Mouse (Mus musculus): ENCODE data around the gene Cfd. TPM values are rescaled to one million over a fixed set of nuclear protein-coding genes. Genes with fewer than 3 reads are reported as not detected.

Gene Cfd
- total and polyA plus RNA-seq, 2 experiments from 2014 or later: not detected

DNA sequence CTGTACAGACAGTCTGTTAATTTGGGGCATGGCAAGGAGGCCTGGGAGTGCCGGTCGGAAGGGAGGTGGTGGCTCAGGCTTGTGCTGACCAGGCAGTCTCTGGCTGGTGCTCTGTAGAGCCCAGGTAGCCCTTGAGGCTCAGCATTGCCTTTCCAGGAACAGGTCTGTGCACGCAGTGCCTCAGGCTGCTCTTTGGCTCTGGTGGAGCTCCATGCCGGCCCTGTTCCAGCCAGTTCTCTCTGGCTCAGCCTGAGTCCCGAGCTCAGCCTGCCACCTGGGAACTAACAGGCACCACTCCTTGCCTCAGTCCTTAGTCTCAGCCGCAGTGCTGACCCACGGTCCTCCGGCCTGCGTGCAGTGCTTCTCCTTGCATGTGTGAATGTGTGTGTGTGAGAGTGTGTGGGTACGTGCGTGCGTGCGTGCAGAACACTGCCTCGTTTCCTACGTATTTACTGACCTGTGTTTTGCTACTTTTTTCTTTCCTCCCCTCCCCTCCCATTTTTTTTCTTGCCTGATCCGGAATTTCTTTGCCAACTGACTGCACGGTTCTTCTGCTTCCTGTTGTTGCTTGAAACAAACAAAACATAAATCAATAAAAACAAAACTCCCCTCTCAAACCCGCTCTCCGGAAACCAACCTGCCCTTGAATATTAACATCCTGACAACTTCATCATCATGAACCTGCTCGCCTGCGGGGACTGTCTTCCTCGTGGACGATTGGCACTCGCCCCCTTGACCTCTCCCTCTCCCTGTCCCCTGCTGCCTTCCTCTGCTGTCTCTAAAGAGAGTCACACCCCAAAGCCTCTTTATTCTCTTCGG lies 29.2 kb upstream of the Cfd start:
- no peak for DNase-seq
- H3K4me2 ChIP-seq (ENCODE audit: low read depth): no peak overlapping the region
- WGBS: 72% methylated on average over 25 of the region's 25 CpGs
- peaks cover 22% of the 10 kb centered on the region for H3K4me1 ChIP-seq (ENCODE audit: insufficient read depth)
- H3K36me3 ChIP-seq (ENCODE audit: insufficient read depth): peaks cover 80% of the 10 kb centered on the region
- no peak for ATAC-seq
- no peaks in the 10 kb centered on the region for H3K9me3 ChIP-seq (ENCODE audit: low read length)
- H3K9ac ChIP-seq: no peak overlapping the region
- no peaks in the 10 kb centered on the region for H3K27me3 ChIP-seq (ENCODE audit: insufficient read depth, low read length)
- no peak overlapping the region for H3K27ac ChIP-seq (ENCODE audit: low read depth, low read length)
- H3K4me3 ChIP-seq (ENCODE audit: low read depth, low read length): no peak overlapping the region
- TF ChIP-seq CTCF (IDR thresholded peaks at IDR 0.05; ENCODE audit: low read depth): no peak

DNA sequence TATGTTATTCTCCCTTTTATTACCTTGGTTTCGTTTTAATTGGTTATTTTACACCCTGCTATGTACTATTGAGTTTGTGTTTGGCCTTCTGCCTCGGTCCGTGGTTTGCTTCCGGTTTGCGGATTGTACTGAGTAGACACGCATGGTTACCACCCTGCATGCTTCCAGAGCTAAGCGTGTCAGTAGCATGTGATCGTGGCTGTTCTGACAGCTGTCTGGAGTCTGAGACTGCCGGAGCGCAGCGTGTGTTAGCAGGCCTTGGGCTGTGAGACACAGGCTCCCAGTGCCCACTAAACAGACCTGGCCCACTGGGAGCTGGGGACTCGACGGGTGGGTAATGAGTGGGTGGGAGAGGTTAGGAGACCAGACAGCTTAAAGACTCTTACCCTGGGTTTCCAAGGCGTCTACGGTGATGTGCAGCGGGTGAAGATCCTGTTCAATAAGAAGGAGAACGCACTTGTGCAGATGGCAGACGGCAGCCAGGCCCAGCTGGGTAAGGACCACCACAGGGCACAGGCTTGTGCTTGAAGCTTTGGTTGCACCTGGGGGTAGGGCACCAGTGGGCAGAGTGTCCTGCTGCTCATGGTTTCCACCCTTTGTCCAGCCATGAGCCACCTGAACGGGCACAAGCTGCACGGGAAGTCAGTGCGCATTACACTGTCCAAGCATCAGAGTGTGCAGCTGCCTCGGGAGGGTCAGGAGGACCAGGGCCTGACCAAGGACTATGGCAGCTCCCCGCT lies 28.4 kb upstream of the Cfd start:
- no peaks in the 10 kb centered on the region for H3K27me3 ChIP-seq (ENCODE audit: insufficient read depth, low read length)

DNA sequence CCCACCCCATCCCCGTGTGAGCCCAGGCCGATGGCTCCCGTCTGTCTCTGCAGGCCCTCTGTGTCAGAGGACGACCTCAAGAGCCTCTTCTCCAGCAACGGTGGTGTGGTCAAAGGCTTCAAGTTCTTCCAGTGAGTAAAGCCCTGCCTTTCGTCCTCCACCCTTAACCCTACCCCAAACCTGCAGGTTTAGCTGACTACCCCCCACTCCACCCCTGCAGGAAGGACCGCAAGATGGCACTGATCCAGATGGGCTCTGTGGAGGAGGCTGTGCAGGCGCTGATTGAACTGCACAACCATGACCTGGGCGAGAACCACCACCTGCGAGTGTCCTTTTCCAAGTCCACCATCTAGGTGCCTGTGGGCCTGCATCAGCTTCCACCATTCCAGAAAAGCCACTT lies 27.7 kb upstream of the Cfd start:
- WGBS: 69% methylated on average over 10 of the region's 10 CpGs
- H3K27ac ChIP-seq (ENCODE audit: low read depth, low read length): no peak overlapping the region

More for the DNA sequence above, 28.4 kb upstream of the Cfd start:
- Histone ChIP-seq H3K4me2 (ENCODE audit: low read depth) (no peak overlapping the region), H3K9me3 (ENCODE audit: low read length) (no peaks in the 10 kb centered on the region), H3K27ac (ENCODE audit: low read depth, low read length) (no peak overlapping the region), H3K36me3 (ENCODE audit: insufficient read depth) (peaks cover 84% of the 10 kb centered on the region), H3K4me1 (ENCODE audit: insufficient read depth) (peaks cover 15% of the 10 kb centered on the region), H3K9ac (no peak overlapping the region), H3K4me3 (ENCODE audit: low read depth, low read length) (no peak overlapping the region)
- TF ChIP-seq CTCF (IDR thresholded peaks at IDR 0.05; ENCODE audit: low read depth): no peak
- WGBS: 81% methylated on average over 23 of the region's 23 CpGs
- DNase-seq (no peak), ATAC-seq (no peak)

DNA sequence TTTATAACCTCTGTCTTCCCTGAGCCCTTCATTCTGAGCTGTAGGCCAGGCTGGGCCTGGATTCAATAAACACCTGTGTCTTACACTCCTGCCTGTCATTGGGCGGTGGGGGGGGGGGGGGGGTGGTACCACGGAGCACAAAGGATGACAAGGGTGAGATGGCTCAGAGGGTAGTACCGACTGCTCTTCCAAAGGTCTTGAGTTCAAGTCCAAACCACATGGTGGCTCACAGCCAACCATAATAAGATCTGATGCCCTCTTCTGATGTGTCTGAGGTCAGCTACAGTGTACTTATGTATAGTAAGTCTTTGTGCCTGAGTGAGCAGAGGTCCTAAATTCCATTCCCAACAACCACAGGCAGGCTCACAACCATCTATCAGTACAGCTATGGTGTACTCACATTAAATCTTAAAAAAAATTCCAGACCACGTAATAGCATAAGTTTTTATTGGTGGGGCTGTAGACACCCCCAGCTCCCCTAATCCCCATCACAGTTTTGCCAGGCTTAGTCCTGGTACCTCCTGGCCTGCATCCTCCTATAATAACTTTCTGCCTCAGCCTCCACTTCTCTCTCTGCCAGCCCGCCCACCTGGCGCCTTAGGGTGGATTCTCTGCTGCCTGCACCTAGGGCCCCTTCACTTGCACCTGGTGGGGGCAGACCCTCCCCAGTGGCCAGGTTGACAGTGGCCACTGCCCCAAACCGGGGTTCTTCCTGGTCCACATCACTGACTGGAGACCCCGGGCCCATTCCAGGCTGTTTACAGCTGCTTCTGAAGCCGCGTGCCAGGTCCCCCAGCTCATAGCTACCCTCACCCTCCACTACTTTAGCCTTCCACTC lies 26.1 kb upstream of the Cfd start:
- TF ChIP-seq CTCF (IDR thresholded peaks at IDR 0.05; ENCODE audit: low read depth): no peak
- peak overlapping the region; percentile 47 for H3K27ac ChIP-seq (ENCODE audit: low read depth, low read length)
- DNase-seq (no peak), ATAC-seq (peak; percentile 18; the same call in 1 of the 2 replicates)
- H3K4me1 ChIP-seq (ENCODE audit: insufficient read depth): no peaks in the 10 kb centered on the region
- no peak overlapping the region for H3K4me2 ChIP-seq (ENCODE audit: low read depth)
- H3K27me3 ChIP-seq (ENCODE audit: insufficient read depth, low read length): no peaks in the 10 kb centered on the region
- no peaks in the 10 kb centered on the region for H3K9me3 ChIP-seq (ENCODE audit: low read length)
- H3K36me3 ChIP-seq (ENCODE audit: insufficient read depth): peaks cover 82% of the 10 kb centered on the region
- no peak overlapping the region for H3K4me3 ChIP-seq (ENCODE audit: low read depth, low read length)
- H3K9ac ChIP-seq: no peak overlapping the region
- 50% methylated on average over 10 of the region's 10 CpGs for WGBS

More for the DNA sequence above, 27.7 kb upstream of the Cfd start:
- no peak overlapping the region for H3K9ac ChIP-seq
- H3K27me3 ChIP-seq (ENCODE audit: insufficient read depth, low read length): no peaks in the 10 kb centered on the region
- TF ChIP-seq CTCF (IDR thresholded peaks at IDR 0.05; ENCODE audit: low read depth): no peak
- H3K4me3 ChIP-seq (ENCODE audit: low read depth, low read length): no peak overlapping the region
- peaks cover 87% of the 10 kb centered on the region for H3K36me3 ChIP-seq (ENCODE audit: insufficient read depth)
- H3K4me1 ChIP-seq (ENCODE audit: insufficient read depth): peaks cover 8% of the 10 kb centered on the region
- no peak for DNase-seq
- no peak for ATAC-seq
- no peaks in the 10 kb centered on the region for H3K9me3 ChIP-seq (ENCODE audit: low read length)
- no peak overlapping the region for H3K4me2 ChIP-seq (ENCODE audit: low read depth)

DNA sequence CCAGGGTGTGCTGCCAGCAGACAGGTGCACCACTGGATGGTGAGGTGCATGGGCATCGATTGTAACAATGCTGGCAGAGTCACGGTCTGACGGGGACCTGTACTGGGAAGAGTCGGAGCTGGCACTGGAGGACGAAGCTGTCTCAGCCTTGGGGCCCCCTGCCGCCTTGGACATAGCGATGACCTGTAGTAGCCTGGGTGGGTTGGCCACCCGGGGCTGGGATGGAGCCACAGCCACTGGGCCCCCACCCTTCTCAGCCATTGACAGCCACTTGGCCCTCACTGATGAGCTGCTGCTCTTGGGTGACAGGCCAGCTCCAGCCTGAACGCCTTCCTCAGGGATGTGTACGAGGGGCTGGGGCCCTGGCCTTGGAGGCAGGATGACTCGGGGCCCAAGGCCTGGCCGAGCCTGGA lies 25.5 kb upstream of the Cfd start:
- WGBS: 61% methylated on average over 12 of the region's 12 CpGs
- H3K4me3 ChIP-seq (ENCODE audit: low read depth, low read length): no peak overlapping the region
- peak overlapping the region; percentile 28; the same call in 1 of the 2 replicates for H3K9ac ChIP-seq
- no peak overlapping the region for H3K4me2 ChIP-seq (ENCODE audit: low read depth)
- no peak for TF ChIP-seq CTCF (IDR thresholded peaks at IDR 0.05; ENCODE audit: low read depth)
- H3K9me3 ChIP-seq (ENCODE audit: low read length): no peaks in the 10 kb centered on the region
- ATAC-seq (peak; percentile 10; the same call in 1 of the 2 replicates), DNase-seq (no peak)
- H3K27me3 ChIP-seq (ENCODE audit: insufficient read depth, low read length): no peaks in the 10 kb centered on the region
- H3K36me3 ChIP-seq (ENCODE audit: insufficient read depth): peaks cover 82% of the 10 kb centered on the region
- H3K4me1 ChIP-seq (ENCODE audit: insufficient read depth): no peaks in the 10 kb centered on the region
- peak overlapping the region; percentile 47 for H3K27ac ChIP-seq (ENCODE audit: low read depth, low read length)

DNA sequence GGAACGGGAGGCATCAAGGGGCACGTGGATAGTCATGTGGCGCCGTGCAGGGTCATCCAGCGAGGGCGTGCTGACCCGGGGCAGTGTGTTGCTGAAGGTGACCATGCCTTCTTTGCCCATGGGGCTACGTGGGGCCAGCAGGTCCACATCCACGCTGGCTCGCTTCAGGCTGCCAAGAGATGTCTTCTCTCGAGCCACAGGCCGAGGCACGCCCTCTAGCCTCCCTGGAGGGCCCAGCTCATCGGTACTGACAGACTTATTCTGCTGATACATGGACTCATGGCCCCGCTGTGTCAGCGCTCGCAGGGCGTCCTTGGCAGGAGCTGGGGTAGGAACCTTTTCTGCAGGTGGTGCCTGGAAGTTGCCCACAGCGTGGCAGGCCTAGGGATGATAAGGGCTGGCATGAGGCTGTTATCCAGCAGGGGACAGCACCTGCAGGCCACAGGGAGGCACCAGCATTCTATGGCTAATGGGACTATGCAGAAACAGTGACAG lies 24.8 kb upstream of the Cfd start:
- ATAC-seq (peak; percentile 4; the same call in 1 of the 2 replicates), DNase-seq (no peak)
- H3K9me3 ChIP-seq (ENCODE audit: low read length): no peaks in the 10 kb centered on the region
- H3K4me2 ChIP-seq (ENCODE audit: low read depth): no peak overlapping the region
- H3K4me3 ChIP-seq (ENCODE audit: low read depth, low read length): no peak overlapping the region
- H3K27me3 ChIP-seq (ENCODE audit: insufficient read depth, low read length): no peaks in the 10 kb centered on the region
- WGBS: 73% methylated on average over 19 of the region's 19 CpGs
- H3K9ac ChIP-seq: no peak overlapping the region
- peak; percentile 47 for TF ChIP-seq CTCF (IDR thresholded peaks at IDR 0.05; ENCODE audit: low read depth)
- no peaks in the 10 kb centered on the region for H3K4me1 ChIP-seq (ENCODE audit: insufficient read depth)
- peaks cover 79% of the 10 kb centered on the region for H3K36me3 ChIP-seq (ENCODE audit: insufficient read depth)
- H3K27ac ChIP-seq (ENCODE audit: low read depth, low read length): 0 out of 2 replicates have a peak overlapping the region, but pooled peaks have one; percentile 15

Measured in forebrain, postnatal 0 days (tissue).